10 mouse cellular contexts compared by ENCODE assay signal in genomic region chr1:155052131-155052760, GRCm38 (mm10). TPM values are rescaled to one million over a fixed set of nuclear protein-coding genes. Genes with fewer than 3 reads are reported as not detected.
DNase-seq lines count a peak whose midpoint lies in the region; ATAC-seq and TF ChIP-seq lines count a peak whose summit lies in the region.
"Had no signal": no experiment of that assay in that cellular context is flagged by ENCODE, and none has a peak within 500 bp of the region (broad histone marks: within the 10 kb centered on the region; RNA-seq: fewer than 3 reads in every experiment).

No protein-coding gene starts in this region.

- H3K4me3 ChIP-seq in heart, embryonic 11.5 days (ENCODE audit: low read depth, low read length) = no peak overlapping the region
- no peak overlapping the region for H3K4me3 ChIP-seq in C2C12 (ENCODE audit: insufficient read depth, poor library complexity, severe bottlenecking)
- H3K4me3 ChIP-seq in forebrain, embryonic 16.5 days (replicated peaks; ENCODE audit: low read length) = no peak overlapping the region
- H3K4me3 ChIP-seq in midbrain, embryonic 10.5 days = 0 out of 2 replicates have a peak overlapping the region, but pooled peaks have one; percentile 2
- H3K4me3 ChIP-seq: liver, embryonic 15.5 days had no signal

- no peak for TF ChIP-seq CTCF in C2C12 (IDR thresholded peaks at IDR 0.05; ENCODE audit: control insufficient read depth, insufficient read depth, insufficient read length)

- intact Hi-C loops in heart, postnatal 36 days (cut with DNase I) = loop anchor here (10.0 kb wide), 1 partner anchor 363 kb away; the partner anchor contains the start of gene Xpr1

- H3K9me3 ChIP-seq in heart, embryonic 11.5 days (replicated peaks; ENCODE audit: control insufficient read depth, low read length) = no peaks in the 10 kb centered on the region
- H3K9me3 ChIP-seq in forebrain, embryonic 16.5 days (ENCODE audit: control insufficient read depth, low read length) = no peaks in the 10 kb centered on the region
- no peaks in the 10 kb centered on the region for H3K9me3 ChIP-seq in midbrain, embryonic 10.5 days (replicated peaks)
- H3K9me3 ChIP-seq: liver, embryonic 15.5 days had no signal

- 48% methylated on average over 4 of the region's 4 CpGs for WGBS in heart, embryonic 11.5 days (ENCODE audit: insufficient replicate concordance)
- WGBS in forebrain, embryonic 16.5 days = 9% methylated on average over 4 of the region's 4 CpGs
- WGBS in midbrain, embryonic 10.5 days = 25% methylated on average over 4 of the region's 4 CpGs

- DNase-seq in heart, postnatal 36 days = no peak
- DNase-seq in midbrain, embryonic 10.5 days (ENCODE audit: low spot score) = peak; percentile 25
- DNase-seq in MN1 (ENCODE audit: low spot score) = no peak
- no peak for DNase-seq in thymus, adult 18-20 months
- no peak for DNase-seq in cerebellum, postnatal 10 days

- no peaks in the 10 kb centered on the region for H3K36me3 ChIP-seq in heart, embryonic 11.5 days (ENCODE audit: control insufficient read depth, insufficient read depth, low read length)
- no peaks in the 10 kb centered on the region for H3K36me3 ChIP-seq in C2C12 (ENCODE audit: control insufficient read depth, insufficient read depth)
- H3K36me3 ChIP-seq in forebrain, embryonic 16.5 days (ENCODE audit: control insufficient read depth, insufficient read depth) = no peaks in the 10 kb centered on the region
- no peaks in the 10 kb centered on the region for H3K36me3 ChIP-seq in midbrain, embryonic 10.5 days
- H3K36me3 ChIP-seq: liver, embryonic 15.5 days had no signal

- peak overlapping the region; percentile 40; the same call in 1 of the 2 replicates for H3K9ac ChIP-seq in heart, embryonic 11.5 days (ENCODE audit: low read depth, low read length)
- 0 out of 2 replicates have a peak overlapping the region, but pooled peaks have one; percentile 7 for H3K9ac ChIP-seq in forebrain, embryonic 16.5 days (replicated peaks; ENCODE audit: low read depth, low read length)
- H3K9ac ChIP-seq: liver, embryonic 15.5 days had no signal

- ATAC-seq in heart, embryonic 11.5 days (replicated peaks; ENCODE audit: insufficient number of reproducible peaks, low FRiP score, low TSS enrichment) = no peak
- no peak for ATAC-seq in forebrain, embryonic 16.5 days
- ATAC-seq: CD4-positive, CD25-positive, alpha-beta regulatory T cell, adult 4 months had no signal

- H3K79me2 ChIP-seq in C2C12 (ENCODE audit: control insufficient read depth, insufficient read depth) = no peaks in the 10 kb centered on the region

- peaks cover 46% of the 10 kb centered on the region for H3K4me1 ChIP-seq in heart, embryonic 11.5 days (ENCODE audit: control insufficient read depth, insufficient read depth, low read length)
- H3K4me1 ChIP-seq in forebrain, embryonic 16.5 days (replicated peaks; ENCODE audit: control insufficient read depth, insufficient read depth, low read length) = peaks cover 24% of the 10 kb centered on the region
- H3K4me1 ChIP-seq in midbrain, embryonic 10.5 days = peaks cover 54% of the 10 kb centered on the region

- H3K4me2 ChIP-seq in heart, embryonic 11.5 days = no peak overlapping the region; the same call in 1 of the 2 replicates
- H3K4me2 ChIP-seq in forebrain, embryonic 16.5 days (ENCODE audit: low read length) = no peak overlapping the region
- H3K4me2 ChIP-seq: liver, embryonic 15.5 days had no signal

- no peaks in the 10 kb centered on the region for H3K79me3 ChIP-seq in C2C12 (ENCODE audit: low read depth)

- H3ac ChIP-seq in C2C12 (ENCODE audit: control insufficient read depth, insufficient read length, low read depth) = peak overlapping the region; percentile 19

- no peaks in the 10 kb centered on the region for H3K27me3 ChIP-seq in heart, embryonic 11.5 days (ENCODE audit: control insufficient read depth, insufficient read depth, low read length)
- no peaks in the 10 kb centered on the region for H3K27me3 ChIP-seq in C2C12 (ENCODE audit: control insufficient read depth, insufficient read depth, insufficient read length)
- H3K27me3 ChIP-seq in forebrain, embryonic 16.5 days (replicated peaks; ENCODE audit: control insufficient read depth, insufficient read depth, low read length) = no peaks in the 10 kb centered on the region
- peaks cover 14% of the 10 kb centered on the region for H3K27me3 ChIP-seq in midbrain, embryonic 10.5 days (ENCODE audit: low read depth, poor library complexity, severe bottlenecking)

- H3K27ac ChIP-seq in heart, embryonic 11.5 days (ENCODE audit: low read depth, low read length) = peak overlapping the region; percentile 36
- peak overlapping the region; percentile 74 for H3K27ac ChIP-seq in forebrain, embryonic 16.5 days (ENCODE audit: low read length)
- peak overlapping the region; percentile 81 for H3K27ac ChIP-seq in midbrain, embryonic 10.5 days (replicated peaks)
- H3K27ac ChIP-seq: liver, embryonic 15.5 days had no signal

TF ChIP-seq in C2C12, 6 proteins besides CTCF, POLR2A, EP300 and RAD21:
- no peak for TF ChIP-seq CEBPB (IDR thresholded peaks at IDR 0.05; ENCODE audit: low read depth)
- TF ChIP-seq USF1 (IDR thresholded peaks at IDR 0.05; ENCODE audit: low read depth) = no peak
- TF ChIP-seq MYOG (IDR thresholded peaks at IDR 0.05; ENCODE audit: control insufficient read depth, extremely low read depth, insufficient read length) = no peak
- no peak for TF ChIP-seq MAX (IDR thresholded peaks at IDR 0.05)
- no peak for TF ChIP-seq FOSL1 (IDR thresholded peaks at IDR 0.05; ENCODE audit: insufficient read depth, low read length, poor library complexity, severe bottlenecking)
- TF ChIP-seq MYOD1 (IDR thresholded peaks at IDR 0.05; ENCODE audit: control insufficient read depth, insufficient read length, low read depth) = no peak

RNA-seq across cellular contexts. Expression of gene Ier5, which starts 47.2 kb away (rescaled TPM):
- polyA plus RNA-seq in heart, embryonic 11.5 days (2014; fragmentation: Nextera tagmentation; extraction: Ambion mirVana) = 7.3 and 7.7 TPM in 2 replicates
- 10 to 100 TPM; 13.2 to 15.5 TPM for total RNA-seq in heart, postnatal 36 days (2021)
- 24.4 TPM for polyA plus RNA-seq in C2C12 (2012; fragmentation: generic; extraction: Trizol)
- polyA plus RNA-seq in forebrain, embryonic 16.5 days (2015; fragmentation: Nextera tagmentation; extraction: Ambion mirVana) = 9.3 and 12.6 TPM in 2 replicates
- 4.0 and 4.3 TPM in 2 replicates for polyA plus RNA-seq in midbrain, embryonic 10.5 days (2016; fragmentation: Nextera tagmentation; extraction: Ambion mirVana)
